Mouse (Mus musculus): ENCODE data around the gene Sgsm1. TPM values are rescaled to one million over a fixed set of nuclear protein-coding genes. Genes with fewer than 3 reads are reported as not detected.

Sgsm1 gene
- total and polyA plus RNA-seq, 2 experiments from 2014 or later: 0.11 to 1.1 TPM

DNA sequence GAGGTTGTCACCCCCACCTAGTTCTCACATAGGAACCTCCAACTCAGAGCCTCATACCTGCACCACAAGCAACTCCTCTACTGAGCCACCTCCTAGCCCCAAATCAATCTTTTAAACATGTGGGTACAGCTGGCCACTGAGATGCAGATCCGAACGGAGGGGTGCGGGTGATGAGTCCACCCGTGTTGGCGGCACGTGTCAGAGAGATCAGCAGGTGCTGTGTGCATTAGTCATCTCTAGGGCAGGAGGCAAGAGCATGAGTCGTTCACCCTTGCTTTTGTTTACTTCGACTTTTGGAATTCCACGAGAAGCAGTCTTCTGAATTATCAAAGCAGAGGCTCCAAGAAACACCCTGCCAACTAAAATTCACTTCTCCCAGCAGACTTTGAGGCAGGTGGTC, 106.4 kb downstream of the Sgsm1 start:
- Histone ChIP-seq H3K27ac (ENCODE audit: low read depth) (no peak overlapping the region), H3K4me1 (ENCODE audit: control insufficient read depth, insufficient read depth) (peaks cover 6% of the 10 kb centered on the region), H3K27me3 (ENCODE audit: control insufficient read depth, insufficient read depth, low read length) (no peaks in the 10 kb centered on the region), H3K36me3 (replicated peaks; ENCODE audit: control insufficient read depth, insufficient read depth, low read length) (no peaks in the 10 kb centered on the region), H3K4me2 (ENCODE audit: low read depth, low read length) (no peak overlapping the region), H3K4me3 (ENCODE audit: low read depth, low read length) (no peak overlapping the region), H3K9me3 (replicated peaks; ENCODE audit: control insufficient read depth, low read length) (0 out of 2 replicates have a peak, but pooled peaks cover 4% of the 10 kb centered on the region), H3K9ac (replicated peaks; ENCODE audit: low read depth, low read length) (no peak overlapping the region)
- DNase-seq (ENCODE audit: low spot score) (no peak), ATAC-seq (ENCODE audit: insufficient read depth, low read depth) (no peak)
- WGBS: 80% methylated on average over 9 of the region's 9 CpGs
- TF ChIP-seq CTCF (IDR thresholded peaks at IDR 0.05; ENCODE audit: low read depth): no peak
- TF ChIP-seq EP300 (IDR thresholded peaks at IDR 0.05; ENCODE audit: low read depth): no peak

DNA sequence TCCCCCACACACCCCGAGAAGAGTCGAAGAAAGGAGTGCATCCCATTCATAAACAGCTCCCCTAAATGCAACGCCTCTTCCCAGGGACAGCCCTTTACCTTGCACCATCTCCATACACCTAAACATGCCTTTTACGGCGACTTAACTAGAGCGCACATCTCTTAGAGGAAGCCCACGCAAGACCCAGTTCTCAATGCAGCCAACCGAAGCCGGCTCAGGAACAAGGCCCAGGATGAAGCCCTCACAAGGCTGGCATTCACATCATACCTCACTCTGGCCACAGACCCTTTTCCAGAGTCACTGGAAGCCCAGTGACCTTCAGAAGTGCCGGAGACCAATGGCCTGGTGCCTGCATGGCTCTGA, 110.8 kb downstream of the Sgsm1 start:
- Histone ChIP-seq H3K9me3 (replicated peaks; ENCODE audit: control insufficient read depth, low read length) (0 out of 2 replicates have a peak, but pooled peaks cover 4% of the 10 kb centered on the region), H3K4me2 (ENCODE audit: low read depth, low read length) (no peak overlapping the region), H3K4me1 (ENCODE audit: control insufficient read depth, insufficient read depth) (peaks cover 9% of the 10 kb centered on the region), H3K27me3 (ENCODE audit: control insufficient read depth, insufficient read depth, low read length) (no peaks in the 10 kb centered on the region; the same call in 1 of the 2 replicates), H3K9ac (replicated peaks; ENCODE audit: low read depth, low read length) (no peak overlapping the region), H3K36me3 (replicated peaks; ENCODE audit: control insufficient read depth, insufficient read depth, low read length) (no peaks in the 10 kb centered on the region), H3K4me3 (ENCODE audit: low read depth, low read length) (no peak overlapping the region), H3K27ac (ENCODE audit: low read depth) (peak overlapping the region; percentile 91)
- DNase-seq (ENCODE audit: low spot score): no peak
- 65% methylated on average over 10 of the region's 10 CpGs for WGBS
- TF ChIP-seq CTCF (IDR thresholded peaks at IDR 0.05; ENCODE audit: low read depth): no peak
- TF ChIP-seq EP300 (IDR thresholded peaks at IDR 0.05; ENCODE audit: low read depth): no peak
- no peak for ATAC-seq (ENCODE audit: insufficient read depth, low read depth)

GRCm38 (mm10) chr5:113199126-113199771, 111.3 kb downstream of the Sgsm1 start:
- peak; percentile 66 for DNase-seq (ENCODE audit: low spot score)

GRCm38 (mm10) chr5:113196916-113197794, 113.4 kb downstream of the Sgsm1 start:
- Histone ChIP-seq H3K27ac (ENCODE audit: low read depth) (peak overlapping the region; percentile 91), H3K9me3 (replicated peaks; ENCODE audit: control insufficient read depth, low read length) (no peaks in the 10 kb centered on the region), H3K4me2 (ENCODE audit: low read depth, low read length) (no peak overlapping the region), H3K36me3 (replicated peaks; ENCODE audit: control insufficient read depth, insufficient read depth, low read length) (no peaks in the 10 kb centered on the region), H3K4me3 (ENCODE audit: low read depth, low read length) (no peak overlapping the region), H3K9ac (replicated peaks; ENCODE audit: low read depth, low read length) (no peak overlapping the region), H3K4me1 (ENCODE audit: control insufficient read depth, insufficient read depth) (peaks cover 9% of the 10 kb centered on the region), H3K27me3 (ENCODE audit: control insufficient read depth, insufficient read depth, low read length) (no peaks in the 10 kb centered on the region; the same call in 1 of the 2 replicates)
- no peak for ATAC-seq (ENCODE audit: insufficient read depth, low read depth)
- DNase-seq (ENCODE audit: low spot score): peak; percentile 47
- TF ChIP-seq EP300 (IDR thresholded peaks at IDR 0.05; ENCODE audit: low read depth) (0 out of 2 replicates have a peak, but pooled peaks have one; percentile 45), CTCF (IDR thresholded peaks at IDR 0.05; ENCODE audit: low read depth) (no peak)
- WGBS: 30% methylated on average over 9 of the region's 9 CpGs

More at GRCm38 (mm10) chr5:113199126-113199771, 111.3 kb downstream of the Sgsm1 start:
- H3K9ac ChIP-seq (replicated peaks; ENCODE audit: low read depth, low read length): no peak overlapping the region
- H3K4me1 ChIP-seq (ENCODE audit: control insufficient read depth, insufficient read depth): peaks cover 9% of the 10 kb centered on the region
- TF ChIP-seq CTCF (IDR thresholded peaks at IDR 0.05; ENCODE audit: low read depth) (no peak), EP300 (IDR thresholded peaks at IDR 0.05; ENCODE audit: low read depth) (peak; percentile 60; the same call in 1 of the 2 replicates)
- peak; percentile 77 for ATAC-seq (ENCODE audit: insufficient read depth, low read depth)
- no peak overlapping the region for H3K4me3 ChIP-seq (ENCODE audit: low read depth, low read length)
- no peaks in the 10 kb centered on the region; the same call in 1 of the 2 replicates for H3K27me3 ChIP-seq (ENCODE audit: control insufficient read depth, insufficient read depth, low read length)
- peak overlapping the region; percentile 91 for H3K27ac ChIP-seq (ENCODE audit: low read depth)
- WGBS: 36% methylated on average over 8 of the region's 8 CpGs
- 0 out of 2 replicates have a peak, but pooled peaks cover 4% of the 10 kb centered on the region for H3K9me3 ChIP-seq (replicated peaks; ENCODE audit: control insufficient read depth, low read length)
- H3K4me2 ChIP-seq (ENCODE audit: low read depth, low read length): no peak overlapping the region
- no peaks in the 10 kb centered on the region for H3K36me3 ChIP-seq (replicated peaks; ENCODE audit: control insufficient read depth, insufficient read depth, low read length)

DNA sequence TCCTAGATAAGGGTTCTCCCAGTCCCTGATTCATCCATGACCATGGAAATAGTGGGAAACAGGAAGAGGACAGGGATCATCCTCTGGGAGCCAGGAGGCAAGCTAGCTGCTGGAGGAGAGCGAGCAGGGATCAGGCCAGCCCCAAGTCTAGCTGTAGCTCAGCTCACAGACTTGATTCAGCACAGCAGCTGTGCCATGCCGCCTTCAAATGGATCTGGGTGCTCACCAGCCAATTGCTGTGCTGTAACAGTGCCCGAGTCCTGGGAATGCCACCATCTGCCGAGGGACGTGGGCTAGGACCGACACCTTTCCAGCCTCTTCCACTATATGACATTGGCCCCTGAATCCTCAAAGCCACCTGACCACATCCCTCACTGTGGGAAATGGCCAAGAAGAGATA, 114.7 kb downstream of the Sgsm1 start:
- 88% methylated on average over 6 of the region's 6 CpGs for whole genome bisulfite sequencing
- TF ChIP-seq EP300 (IDR thresholded peaks at IDR 0.05; ENCODE audit: low read depth) (no peak), CTCF (IDR thresholded peaks at IDR 0.05; ENCODE audit: low read depth) (no peak)
- H3K4me3 ChIP-seq (ENCODE audit: low read depth, low read length): no peak overlapping the region
- H3K9me3 ChIP-seq (replicated peaks; ENCODE audit: control insufficient read depth, low read length): no peaks in the 10 kb centered on the region
- H3K27ac ChIP-seq (ENCODE audit: low read depth): peak overlapping the region; percentile 91
- DNase-seq (ENCODE audit: low spot score) (no peak), ATAC-seq (ENCODE audit: insufficient read depth, low read depth) (no peak)
- no peak overlapping the region for H3K4me2 ChIP-seq (ENCODE audit: low read depth, low read length)
- H3K4me1 ChIP-seq (ENCODE audit: control insufficient read depth, insufficient read depth): peaks cover 9% of the 10 kb centered on the region
- no peaks in the 10 kb centered on the region for H3K36me3 ChIP-seq (replicated peaks; ENCODE audit: control insufficient read depth, insufficient read depth, low read length)
- no peak overlapping the region for H3K9ac ChIP-seq (replicated peaks; ENCODE audit: low read depth, low read length)
- no peaks in the 10 kb centered on the region; the same call in 1 of the 2 replicates for H3K27me3 ChIP-seq (ENCODE audit: control insufficient read depth, insufficient read depth, low read length)
